Mouse (Mus musculus): Measurements from ENCODE around the gene Sun1. TPM values are rescaled to one million over a fixed set of nuclear protein-coding genes. Genes with fewer than 3 reads are reported as not detected.

The Sun1 gene
- polyA plus RNA-seq, 1 experiment from 2014 or later: 44.1 TPM

DNA sequence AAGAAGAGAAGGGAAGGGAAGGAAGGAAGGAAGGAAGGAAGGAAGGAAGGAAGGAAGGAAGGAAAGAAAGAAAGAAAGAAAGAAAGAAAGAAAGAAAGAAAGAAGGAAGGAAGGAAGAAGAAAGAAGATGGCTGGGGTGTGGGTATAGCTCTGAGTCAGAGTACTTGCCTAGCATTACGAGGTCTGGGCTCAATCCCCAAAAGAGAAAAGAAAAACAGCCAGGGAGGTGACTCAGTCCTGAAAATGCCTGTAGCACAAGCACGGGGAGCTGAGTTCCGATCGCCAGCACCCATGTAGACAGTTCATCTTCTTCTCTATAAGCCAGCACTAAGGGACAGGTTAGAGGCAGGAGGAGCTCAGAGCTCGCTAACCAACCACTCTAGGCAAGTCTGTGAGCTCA, 10.7 kb upstream of the Sun1 start:
- no peak for DNase-seq (ENCODE audit: low spot score)
- no peaks in the 10 kb centered on the region for H3K4me1 ChIP-seq (replicated peaks)
- H3K36me3 ChIP-seq: peaks cover 41% of the 10 kb centered on the region
- H3K4me3 ChIP-seq: no peak overlapping the region
- no peaks in the 10 kb centered on the region for H3K9me3 ChIP-seq
- H3K27me3 ChIP-seq (ENCODE audit: insufficient read depth, poor library complexity, severe bottlenecking): no peaks in the 10 kb centered on the region
- 92% methylated on average over 5 of the region's 5 CpGs for WGBS
- H3K27ac ChIP-seq: no peak overlapping the region

DNA sequence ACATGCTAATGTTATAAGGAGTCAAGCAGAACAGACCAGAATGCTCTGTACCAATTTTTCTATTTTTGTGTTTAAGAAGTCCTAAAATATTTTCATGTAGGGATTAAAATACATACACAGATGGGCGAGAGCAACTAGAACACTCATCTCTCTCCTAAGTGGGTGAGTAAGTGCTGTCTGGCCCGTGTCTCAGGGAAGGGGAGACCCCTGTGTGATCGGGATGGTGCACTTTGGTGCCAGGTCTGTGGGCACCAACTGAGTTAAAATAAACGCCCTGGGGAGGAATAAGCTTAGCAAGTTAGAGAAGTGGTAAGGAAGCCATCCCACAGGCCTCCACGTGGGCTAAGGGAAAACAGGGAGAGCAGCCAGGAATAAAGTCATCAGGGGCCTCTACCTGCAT, 9.5 kb upstream of the Sun1 start:
- no peak for DNase-seq (ENCODE audit: low spot score)
- 78% methylated on average over 5 of the region's 5 CpGs for WGBS
- no peaks in the 10 kb centered on the region for H3K9me3 ChIP-seq

DNA sequence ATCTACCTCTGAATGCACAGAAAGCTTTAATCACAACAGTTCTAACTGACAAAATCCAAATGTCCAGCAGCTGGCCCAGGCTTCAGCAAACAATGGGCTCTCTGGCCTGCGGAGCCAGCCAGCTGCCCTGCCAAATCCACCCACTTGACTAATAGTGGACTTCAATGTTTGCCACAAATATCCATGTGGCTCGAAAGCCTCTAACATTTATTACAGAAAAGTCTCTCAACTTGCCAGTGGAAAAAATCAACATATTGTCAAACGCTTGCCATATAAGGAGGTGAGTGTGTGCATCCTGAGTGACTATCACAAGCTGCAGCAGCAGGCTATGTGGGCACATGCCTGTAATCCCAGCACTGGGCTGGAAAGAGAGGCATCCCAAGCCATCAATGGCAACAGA, 1.7 kb upstream of the Sun1 start:
- Histone ChIP-seq H3K27me3 (ENCODE audit: insufficient read depth, poor library complexity, severe bottlenecking) (no peaks in the 10 kb centered on the region; the same call in 1 of the 2 replicates), H3K27ac (peak overlapping the region; percentile 18; the same call in 1 of the 2 replicates), H3K36me3 (no peaks in the 10 kb centered on the region), H3K9me3 (no peaks in the 10 kb centered on the region), H3K4me3 (no peak overlapping the region), H3K4me1 (replicated peaks) (peaks cover 30% of the 10 kb centered on the region)
- WGBS: 92% methylated on average over 3 of the region's 3 CpGs
- no peak for DNase-seq (ENCODE audit: low spot score)

More for the DNA sequence above, 9.5 kb upstream of the Sun1 start:
- H3K27ac ChIP-seq: no peak overlapping the region
- no peak overlapping the region for H3K4me3 ChIP-seq
- H3K4me1 ChIP-seq (replicated peaks): no peaks in the 10 kb centered on the region
- H3K27me3 ChIP-seq (ENCODE audit: insufficient read depth, poor library complexity, severe bottlenecking): no peaks in the 10 kb centered on the region
- peaks cover 29% of the 10 kb centered on the region for H3K36me3 ChIP-seq

DNA sequence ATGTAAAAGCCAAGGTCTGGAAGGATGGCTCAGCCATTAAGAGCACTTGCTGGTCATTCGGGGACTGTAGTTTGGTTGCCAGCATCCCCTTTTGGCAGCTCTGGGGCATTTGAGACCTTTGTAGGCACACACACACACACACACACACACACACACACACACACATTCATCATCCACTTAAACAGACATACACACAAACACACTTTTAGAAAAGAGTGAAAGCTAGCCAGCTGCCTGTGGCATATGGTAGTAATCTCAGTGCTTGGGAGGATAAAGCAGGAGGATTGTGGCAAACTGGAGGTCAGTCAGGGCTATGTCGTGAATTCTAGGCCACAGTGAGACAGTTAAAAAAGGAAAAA, 822 bp upstream of the Sun1 start:
- Histone ChIP-seq H3K9me3 (no peaks in the 10 kb centered on the region), H3K4me3 (peak overlapping the region; percentile 98), H3K36me3 (no peaks in the 10 kb centered on the region), H3K27ac (peak overlapping the region; percentile 92), H3K4me1 (replicated peaks) (peaks cover 30% of the 10 kb centered on the region), H3K27me3 (ENCODE audit: insufficient read depth, poor library complexity, severe bottlenecking) (no peaks in the 10 kb centered on the region; the same call in 1 of the 2 replicates)
- WGBS: 44% methylated on average over 2 of the region's 2 CpGs
- no peak for DNase-seq (ENCODE audit: low spot score)

DNA sequence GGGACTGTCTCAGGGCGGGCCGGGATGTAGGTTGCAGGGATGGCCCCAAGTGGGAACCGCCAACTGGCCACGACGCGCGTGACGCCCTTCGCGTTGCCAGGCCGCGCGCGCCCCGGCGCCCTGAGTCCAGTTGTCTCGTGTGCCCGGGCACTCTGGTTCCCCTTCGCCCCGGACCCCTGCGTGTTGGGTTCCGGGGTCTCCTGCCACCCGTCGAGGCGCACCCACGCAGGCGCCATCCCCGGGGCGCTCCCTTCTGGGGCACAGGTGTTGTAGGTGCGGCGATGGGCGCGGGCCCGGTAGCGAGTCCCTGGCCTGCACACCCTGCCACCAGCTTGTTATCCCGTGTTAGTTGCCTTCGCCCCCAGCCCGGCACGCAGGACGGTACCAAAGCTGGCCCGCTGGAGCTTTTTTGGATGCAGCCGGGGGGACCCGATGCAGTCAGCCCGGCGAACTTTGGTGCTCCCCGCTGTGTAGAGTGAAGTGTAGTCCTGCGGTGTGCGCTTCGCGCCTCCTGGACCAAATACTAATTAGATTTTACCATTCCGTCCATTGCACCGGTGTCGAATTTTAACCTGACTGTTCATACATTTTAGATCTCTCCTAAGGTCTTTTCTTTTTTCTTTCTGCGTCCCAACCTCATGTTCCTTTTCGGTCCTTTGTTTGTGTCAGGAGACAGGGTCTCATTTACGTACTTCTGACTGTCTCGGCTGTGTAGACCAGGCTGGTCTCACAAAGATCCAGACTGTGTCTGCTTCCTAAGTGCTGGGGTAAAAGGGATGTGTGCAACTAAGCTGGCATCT, 533 bp downstream of the Sun1 start:
- H3K27ac ChIP-seq: peak overlapping the region; percentile 92
- H3K27me3 ChIP-seq (ENCODE audit: insufficient read depth, poor library complexity, severe bottlenecking): no peaks in the 10 kb centered on the region; the same call in 1 of the 2 replicates
- H3K4me3 ChIP-seq: peak overlapping the region; percentile 98
- H3K9me3 ChIP-seq: no peaks in the 10 kb centered on the region
- H3K36me3 ChIP-seq: no peaks in the 10 kb centered on the region
- 1% methylated on average over 57 of the region's 57 CpGs for WGBS
- DNase-seq (ENCODE audit: low spot score): no peak
- H3K4me1 ChIP-seq (replicated peaks): peaks cover 32% of the 10 kb centered on the region

DNA sequence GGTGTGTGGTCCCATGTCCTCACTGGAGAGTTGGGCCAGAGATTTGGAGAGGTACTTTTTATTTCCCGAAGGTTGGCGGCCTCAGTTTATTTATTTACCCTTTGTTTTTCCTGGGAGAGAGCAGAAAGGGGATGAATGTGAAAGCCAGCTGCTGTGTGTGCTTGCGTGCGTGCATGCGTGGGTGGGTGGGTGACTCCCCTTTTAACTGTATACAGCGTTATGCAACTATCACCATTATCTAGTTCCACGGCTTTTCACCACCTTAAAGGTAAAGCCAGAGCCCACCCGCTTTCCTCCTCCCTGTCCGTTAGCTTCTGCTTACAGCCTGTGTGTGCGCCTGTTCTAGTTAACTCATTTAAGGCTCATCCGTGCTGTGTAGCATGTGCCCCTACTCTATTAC, 1.7 kb downstream of the Sun1 start:
- DNase-seq (ENCODE audit: low spot score): no peak
- Histone ChIP-seq H3K36me3 (no peaks in the 10 kb centered on the region), H3K27ac (0 out of 2 replicates have a peak overlapping the region, but pooled peaks have one; percentile 92)

DNA sequence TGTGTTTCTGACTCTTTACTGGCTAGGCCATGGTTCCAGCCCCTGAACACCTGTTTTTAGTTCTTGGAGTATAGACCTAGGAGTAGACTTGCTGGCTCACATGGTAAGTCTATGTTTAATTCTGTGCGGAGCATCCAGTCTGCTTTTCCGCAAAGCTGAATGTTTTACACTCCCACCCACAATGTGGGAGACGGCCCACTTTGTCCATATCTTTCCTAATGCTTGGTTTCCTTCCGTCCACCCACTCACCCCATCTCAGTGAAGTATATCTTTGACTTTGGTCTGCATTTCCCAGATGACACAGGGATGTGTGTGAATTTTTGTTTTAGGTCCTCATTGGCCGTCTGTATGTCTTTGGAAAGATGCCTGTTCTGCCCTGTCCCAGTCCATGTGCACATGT, 2.9 kb downstream of the Sun1 start:
- 92% methylated on average over 5 of the region's 5 CpGs for WGBS
- H3K4me1 ChIP-seq (replicated peaks): peaks cover 40% of the 10 kb centered on the region
- H3K36me3 ChIP-seq: 0 out of 2 replicates have a peak, but pooled peaks cover 2% of the 10 kb centered on the region
- H3K27me3 ChIP-seq (ENCODE audit: insufficient read depth, poor library complexity, severe bottlenecking): no peaks in the 10 kb centered on the region; the same call in 1 of the 2 replicates
- no peak overlapping the region for H3K27ac ChIP-seq
- H3K4me3 ChIP-seq: no peak overlapping the region
- no peak for DNase-seq (ENCODE audit: low spot score)
- H3K9me3 ChIP-seq: no peaks in the 10 kb centered on the region

More for the DNA sequence above, 1.7 kb downstream of the Sun1 start:
- peaks cover 40% of the 10 kb centered on the region for H3K4me1 ChIP-seq (replicated peaks)
- peak overlapping the region; percentile 98 for H3K4me3 ChIP-seq
- WGBS: 81% methylated on average over 11 of the region's 11 CpGs
- H3K27me3 ChIP-seq (ENCODE audit: insufficient read depth, poor library complexity, severe bottlenecking): no peaks in the 10 kb centered on the region; the same call in 1 of the 2 replicates
- H3K9me3 ChIP-seq: no peaks in the 10 kb centered on the region

DNA sequence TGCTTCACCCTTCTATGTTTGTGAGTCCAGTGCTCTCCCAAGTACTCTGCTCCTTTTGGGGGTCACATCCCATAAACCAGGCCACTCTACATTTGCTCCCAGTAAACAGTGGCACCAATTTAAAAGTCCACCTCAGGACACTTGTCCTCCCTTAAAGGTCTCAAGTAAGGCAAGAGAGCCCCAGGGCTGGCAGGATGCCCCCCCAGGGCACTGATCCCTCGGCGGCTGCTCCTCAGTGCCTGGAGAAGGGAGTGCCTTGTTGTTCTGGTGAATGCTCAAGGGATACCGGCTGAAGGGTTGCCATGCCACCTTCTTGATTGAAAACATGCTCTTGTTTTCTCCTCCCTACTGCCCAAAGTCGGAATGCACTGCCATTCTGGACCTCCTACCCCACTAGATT, 5.6 kb downstream of the Sun1 start:
- no peak overlapping the region for H3K27ac ChIP-seq
- no peaks in the 10 kb centered on the region for H3K27me3 ChIP-seq (ENCODE audit: insufficient read depth, poor library complexity, severe bottlenecking)
- peaks cover 26% of the 10 kb centered on the region for H3K4me1 ChIP-seq (replicated peaks)
- no peak for DNase-seq (ENCODE audit: low spot score)
- no peaks in the 10 kb centered on the region for H3K9me3 ChIP-seq
- no peak overlapping the region for H3K4me3 ChIP-seq
- H3K36me3 ChIP-seq: peaks cover 29% of the 10 kb centered on the region
- 68% methylated on average over 4 of the region's 4 CpGs for WGBS

DNA sequence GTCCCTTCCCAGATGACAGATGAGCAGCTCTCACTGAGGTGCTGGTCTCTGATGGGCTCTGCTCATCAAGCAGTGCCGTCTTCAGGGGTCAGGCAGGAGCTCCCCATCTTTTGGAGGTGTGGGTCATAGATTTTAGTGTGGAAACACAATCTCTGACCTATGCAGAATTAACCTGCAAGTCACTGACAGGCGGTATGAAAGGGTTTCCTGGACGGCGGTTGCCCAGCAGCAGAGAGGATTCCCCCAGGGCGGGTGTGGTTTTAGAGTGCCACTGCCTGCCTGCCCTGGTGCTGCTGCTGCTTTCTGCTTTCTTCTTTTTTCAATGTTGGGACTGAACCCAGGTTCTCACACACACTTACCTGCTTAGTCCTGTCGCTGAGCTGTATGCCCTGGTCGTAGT, 6.1 kb downstream of the Sun1 start:
- H3K4me3 ChIP-seq: no peak overlapping the region
- WGBS: 79% methylated on average over 7 of the region's 7 CpGs
- DNase-seq (ENCODE audit: low spot score): no peak
- H3K36me3 ChIP-seq: peaks cover 32% of the 10 kb centered on the region
- peaks cover 22% of the 10 kb centered on the region for H3K4me1 ChIP-seq (replicated peaks)
- H3K27ac ChIP-seq: no peak overlapping the region
- no peaks in the 10 kb centered on the region for H3K27me3 ChIP-seq (ENCODE audit: insufficient read depth, poor library complexity, severe bottlenecking)
- H3K9me3 ChIP-seq: no peaks in the 10 kb centered on the region

DNA sequence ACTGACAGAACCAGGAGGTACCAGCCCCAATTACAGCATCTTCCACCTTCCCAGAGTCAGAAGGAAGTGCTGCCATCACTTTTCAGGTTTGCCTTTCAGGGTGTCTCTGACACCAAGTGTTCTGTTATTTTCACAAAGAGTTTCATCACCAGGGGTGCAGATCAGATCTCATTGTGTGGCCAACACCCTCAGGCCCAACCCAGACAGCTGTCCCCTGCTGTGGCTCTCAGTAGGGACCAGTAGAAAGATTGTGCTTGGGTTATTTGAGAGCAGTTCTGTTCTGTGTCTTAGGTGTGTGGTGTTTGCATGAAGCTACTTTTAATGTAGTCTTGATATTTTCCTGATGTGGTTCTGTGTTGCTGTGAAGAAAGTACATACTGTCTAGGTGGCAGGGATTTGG, 7.7 kb downstream of the Sun1 start:
- no peaks in the 10 kb centered on the region for H3K9me3 ChIP-seq

DNA sequence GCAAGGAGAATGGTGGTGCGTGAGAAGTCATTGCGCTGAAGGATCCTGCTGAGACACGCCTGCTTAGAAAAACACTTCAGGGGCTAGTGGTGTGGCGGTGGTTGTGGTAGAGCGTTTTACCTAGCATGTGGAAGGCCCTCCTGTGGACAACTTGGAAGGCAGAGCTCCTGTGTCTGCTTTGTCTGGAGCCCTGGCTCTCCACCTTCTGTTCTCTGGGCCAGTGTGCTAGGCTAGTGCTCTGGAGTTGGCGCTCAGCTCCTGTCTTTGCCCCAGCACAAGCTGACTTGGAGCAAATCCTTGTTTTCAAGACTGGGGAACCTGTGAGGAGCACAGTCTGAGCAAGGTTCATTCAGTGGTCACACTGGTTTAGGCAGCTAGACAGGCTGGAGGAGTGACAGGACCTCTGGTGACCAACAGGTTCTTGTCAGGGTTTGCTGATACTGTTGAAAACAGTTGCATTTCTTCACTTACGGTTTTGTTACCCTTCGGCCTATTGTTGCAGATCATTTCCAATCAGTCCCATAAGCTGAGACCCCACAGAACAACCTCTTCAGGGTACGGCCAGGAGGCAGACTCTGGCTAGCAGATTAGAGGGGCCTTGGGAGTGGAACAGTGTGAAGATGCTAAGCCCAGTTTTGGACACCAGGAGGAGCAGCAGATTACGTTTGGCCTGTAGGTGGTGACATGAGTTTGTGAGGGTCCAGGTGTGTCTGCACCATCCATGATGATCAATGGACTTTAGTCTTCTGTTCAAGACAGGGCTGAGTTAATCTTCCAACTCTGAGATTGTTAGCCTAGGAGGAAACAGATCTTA, 8.6 kb downstream of the Sun1 start:
- H3K27ac ChIP-seq: no peak overlapping the region
- peaks cover 10% of the 10 kb centered on the region for H3K4me1 ChIP-seq (replicated peaks)
- H3K9me3 ChIP-seq: no peaks in the 10 kb centered on the region
- H3K4me3 ChIP-seq: no peak overlapping the region
- no peaks in the 10 kb centered on the region for H3K27me3 ChIP-seq (ENCODE audit: insufficient read depth, poor library complexity, severe bottlenecking)
- peaks cover 44% of the 10 kb centered on the region for H3K36me3 ChIP-seq
- WGBS: 90% methylated on average over 10 of the region's 10 CpGs
- no peak for DNase-seq (ENCODE audit: low spot score)

More for the DNA sequence above, 7.7 kb downstream of the Sun1 start:
- DNase-seq (ENCODE audit: low spot score): no peak
- Histone ChIP-seq H3K27me3 (ENCODE audit: insufficient read depth, poor library complexity, severe bottlenecking) (no peaks in the 10 kb centered on the region), H3K27ac (no peak overlapping the region), H3K4me3 (no peak overlapping the region), H3K36me3 (peaks cover 40% of the 10 kb centered on the region), H3K4me1 (replicated peaks) (peaks cover 10% of the 10 kb centered on the region)

DNA sequence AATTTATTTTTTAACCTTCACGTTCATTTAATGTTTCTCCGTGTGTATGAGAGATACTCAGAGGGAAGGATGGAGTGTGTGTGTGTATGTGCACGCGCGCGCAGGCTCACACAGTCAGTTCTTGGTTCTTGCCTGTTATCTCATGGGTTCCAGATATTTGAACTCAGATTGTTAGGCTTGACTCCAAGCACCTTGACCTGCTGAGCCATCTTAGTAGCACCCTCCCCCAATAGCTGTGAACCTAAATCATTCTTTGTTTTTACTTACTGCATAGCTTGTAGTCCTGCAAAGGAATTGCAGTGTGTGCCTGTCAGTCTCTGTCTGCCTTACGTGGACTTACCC, 9.2 kb downstream of the Sun1 start:
- WGBS: 98% methylated on average over 7 of the region's 7 CpGs
- H3K4me1 ChIP-seq (replicated peaks): peaks cover 10% of the 10 kb centered on the region
- no peaks in the 10 kb centered on the region for H3K27me3 ChIP-seq (ENCODE audit: insufficient read depth, poor library complexity, severe bottlenecking)
- no peak overlapping the region for H3K27ac ChIP-seq
- DNase-seq (ENCODE audit: low spot score): no peak
- peaks cover 46% of the 10 kb centered on the region for H3K36me3 ChIP-seq
- no peak overlapping the region for H3K4me3 ChIP-seq
- H3K9me3 ChIP-seq: no peaks in the 10 kb centered on the region

DNA sequence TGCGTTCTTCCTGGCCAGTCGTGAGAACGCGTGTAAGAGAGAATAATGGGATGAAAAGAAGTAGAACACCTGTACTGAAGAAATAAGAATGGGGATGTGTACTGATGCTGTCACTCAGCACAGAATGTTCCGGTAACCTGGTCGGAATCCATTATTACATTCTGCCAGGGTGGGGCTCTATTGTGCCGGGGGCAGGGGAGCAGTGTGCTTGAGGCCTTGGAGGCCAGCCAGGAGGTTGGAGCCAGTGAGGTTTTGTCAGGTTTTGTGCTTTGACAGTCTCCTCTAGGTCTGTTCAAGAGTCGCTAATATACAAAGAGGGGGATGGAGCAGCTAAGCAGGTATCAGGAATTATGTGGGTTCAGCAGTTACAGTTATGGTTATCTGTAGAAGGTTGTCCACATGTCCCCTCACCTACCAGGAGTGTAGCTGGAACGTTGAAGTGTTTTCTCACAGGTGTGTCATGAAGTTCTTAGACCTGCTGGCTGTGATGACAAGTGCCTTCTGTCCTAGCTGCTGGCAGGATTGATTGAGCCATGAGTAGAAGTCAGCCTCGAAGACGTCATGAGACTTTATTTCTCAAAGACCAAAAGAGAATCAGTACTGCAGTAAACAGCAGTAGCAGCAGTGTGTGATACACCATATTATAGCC, 11.4 kb downstream of the Sun1 start:
- Histone ChIP-seq H3K27ac (no peak overlapping the region), H3K36me3 (peaks cover 67% of the 10 kb centered on the region), H3K9me3 (no peaks in the 10 kb centered on the region), H3K4me3 (no peak overlapping the region), H3K4me1 (replicated peaks) (no peaks in the 10 kb centered on the region), H3K27me3 (ENCODE audit: insufficient read depth, poor library complexity, severe bottlenecking) (no peaks in the 10 kb centered on the region)
- DNase-seq (ENCODE audit: low spot score): no peak
- 95% methylated on average over 11 of the region's 11 CpGs for WGBS

Data from hindbrain, embryonic 10.5 days (tissue).